Mouse (Mus musculus): ENCODE results near the gene Cyb5r1. TPM values are rescaled to one million over a fixed set of nuclear protein-coding genes. Genes with fewer than 3 reads are reported as not detected.

The Cyb5r1 gene
- total RNA-seq (2018; cell fraction: chromatin; rRNA removed) = 100 to 1,000 TPM in 11 of 26 experiments, 10 to 100 TPM in 15; 21.2 to 150 (median 89.4) TPM
- total RNA-seq (2018; cell fraction: cytosol; rRNA removed) = 10 to 100 TPM; 55.7 to 95.3 (median 82.4) TPM
- total RNA-seq (2018; cell fraction: nucleus; rRNA removed) = 100 to 1,000 TPM in 19 of 26 experiments, 10 to 100 TPM in 7; 47.0 to 168 (median 121) TPM
- 67.3 to 81.1 TPM (median 76.8 TPM) in 3 replicates for polyA plus RNA-seq (2018)

GRCm38 (mm10) chr1:134405509-134406413 is at the start of gene Cyb5r1:
Gene Cyb5r1, plus strand, starts transcription at chr1:134405559.
- peak within 1 kb of the TSS; percentile 87 for H3K27ac ChIP-seq
- H3K4me3 ChIP-seq (ENCODE audit: inconsistent target) = peak within 1 kb of the TSS; percentile 67
- H3K36me3 ChIP-seq (ENCODE audit: inconsistent target) = peaks cover 33% of the 10 kb centered on the region
- 1% methylated on average over 42 of the region's 43 CpGs for WGBS (ENCODE audit: missing documents)
- peaks cover 14% of the 10 kb centered on the region for H3K79me2 ChIP-seq (ENCODE audit: inconsistent target)

- Histone ChIP-seq H3K4me3 (ENCODE audit: inconsistent target) (no peak overlapping the region), H3K27ac (no peak overlapping the region), H3K79me2 (ENCODE audit: inconsistent target) (peaks cover 53% of the 10 kb centered on the region), H3K36me3 (ENCODE audit: inconsistent target) (peaks cover 58% of the 10 kb centered on the region)
- 97% methylated on average over 4 of the region's 4 CpGs for WGBS (ENCODE audit: missing documents)
Measured at GRCm38 (mm10) chr1:134357461-134357860, 47.9 kb upstream of the Cyb5r1 start.

GRCm38 (mm10) chr1:134360656-134361055 is 44.7 kb upstream of the Cyb5r1 start:
- Histone ChIP-seq H3K27ac (peak overlapping the region; percentile 67), H3K36me3 (ENCODE audit: inconsistent target) (peaks cover 35% of the 10 kb centered on the region; the same call in 1 of the 2 replicates), H3K79me2 (ENCODE audit: inconsistent target) (peaks cover 53% of the 10 kb centered on the region), H3K4me3 (ENCODE audit: inconsistent target) (peak overlapping the region; percentile 98)
- 43% methylated on average over 7 of the region's 7 CpGs for WGBS (ENCODE audit: missing documents)

GRCm38 (mm10) chr1:134361195-134361856 is 44.0 kb upstream of the Cyb5r1 start:
- WGBS (ENCODE audit: missing documents) = under 1% methylated on average over 36 of the region's 44 CpGs
- Histone ChIP-seq H3K4me3 (ENCODE audit: inconsistent target) (peak overlapping the region; percentile 98), H3K36me3 (ENCODE audit: inconsistent target) (peaks cover 30% of the 10 kb centered on the region; the same call in 1 of the 2 replicates), H3K27ac (peak overlapping the region; percentile 67), H3K79me2 (ENCODE audit: inconsistent target) (peaks cover 48% of the 10 kb centered on the region)

GRCm38 (mm10) chr1:134361857-134362212 is 43.5 kb upstream of the Cyb5r1 start, which contains the start of gene Tmem183a:
Gene Tmem183a, minus strand, starts transcription at chr1:134361979.
- under 1% methylated on average over 36 of the region's 38 CpGs for WGBS (ENCODE audit: missing documents)
- Histone ChIP-seq H3K4me3 (ENCODE audit: inconsistent target) (peak within 1 kb of the TSS; percentile 98), H3K36me3 (ENCODE audit: inconsistent target) (peaks cover 26% of the 10 kb centered on the region; the same call in 1 of the 2 replicates), H3K27ac (peak within 1 kb of the TSS; percentile 67), H3K79me2 (ENCODE audit: inconsistent target) (peaks cover 44% of the 10 kb centered on the region)

GRCm38 (mm10) chr1:134363194-134363593 is 42.2 kb upstream of the Cyb5r1 start:
- Histone ChIP-seq H3K36me3 (ENCODE audit: inconsistent target) (peaks cover 18% of the 10 kb centered on the region; the same call in 1 of the 2 replicates), H3K27ac (no peak overlapping the region), H3K79me2 (ENCODE audit: inconsistent target) (peaks cover 33% of the 10 kb centered on the region), H3K4me3 (ENCODE audit: inconsistent target) (no peak overlapping the region)
- WGBS (ENCODE audit: missing documents) = 83% methylated on average over 2 of the region's 4 CpGs

- Histone ChIP-seq H3K36me3 (ENCODE audit: inconsistent target) (no peaks in the 10 kb centered on the region), H3K79me2 (ENCODE audit: inconsistent target) (peaks cover 10% of the 10 kb centered on the region), H3K4me3 (ENCODE audit: inconsistent target) (no peak overlapping the region), H3K27ac (no peak overlapping the region)
- WGBS (ENCODE audit: missing documents) = 72% methylated on average over 5 of the region's 5 CpGs
Measured at GRCm38 (mm10) chr1:134365491-134365890, 39.9 kb upstream of the Cyb5r1 start.

- no peaks in the 10 kb centered on the region for H3K79me2 ChIP-seq (ENCODE audit: inconsistent target)
- H3K4me3 ChIP-seq (ENCODE audit: inconsistent target) = no peak overlapping the region
- WGBS (ENCODE audit: missing documents) = 53% methylated on average over 9 of the region's 9 CpGs
- H3K27ac ChIP-seq = no peak overlapping the region
- no peaks in the 10 kb centered on the region for H3K36me3 ChIP-seq (ENCODE audit: inconsistent target)
Measured at GRCm38 (mm10) chr1:134368777-134369337, 36.5 kb upstream of the Cyb5r1 start.

- Histone ChIP-seq H3K27ac (no peak overlapping the region), H3K36me3 (ENCODE audit: inconsistent target) (no peaks in the 10 kb centered on the region), H3K79me2 (ENCODE audit: inconsistent target) (no peaks in the 10 kb centered on the region), H3K4me3 (ENCODE audit: inconsistent target) (no peak overlapping the region)
- WGBS (ENCODE audit: missing documents) = 93% methylated on average over 2 of the region's 2 CpGs
Measured at GRCm38 (mm10) chr1:134374124-134374523, 31.2 kb upstream of the Cyb5r1 start.

- no peaks in the 10 kb centered on the region for H3K36me3 ChIP-seq (ENCODE audit: inconsistent target)
- 95% methylated on average over 2 of the region's 2 CpGs for WGBS (ENCODE audit: missing documents)
- no peak overlapping the region for H3K4me3 ChIP-seq (ENCODE audit: inconsistent target)
- no peaks in the 10 kb centered on the region for H3K79me2 ChIP-seq (ENCODE audit: inconsistent target)
- no peak overlapping the region for H3K27ac ChIP-seq
Measured at GRCm38 (mm10) chr1:134381051-134381450, 24.3 kb upstream of the Cyb5r1 start.

GRCm38 (mm10) chr1:134381795-134382625 is 23.3 kb upstream of the Cyb5r1 start:
- no peak overlapping the region for H3K27ac ChIP-seq
- H3K4me3 ChIP-seq (ENCODE audit: inconsistent target) = no peak overlapping the region; the same call in 1 of the 2 replicates
- no peaks in the 10 kb centered on the region for H3K36me3 ChIP-seq (ENCODE audit: inconsistent target)
- WGBS (ENCODE audit: missing documents) = 10% methylated on average over 19 of the region's 19 CpGs
- no peaks in the 10 kb centered on the region for H3K79me2 ChIP-seq (ENCODE audit: inconsistent target)

- H3K27ac ChIP-seq = no peak overlapping the region
- no peaks in the 10 kb centered on the region for H3K79me2 ChIP-seq (ENCODE audit: inconsistent target)
- no peaks in the 10 kb centered on the region for H3K36me3 ChIP-seq (ENCODE audit: inconsistent target)
- 97% methylated on average over 4 of the region's 4 CpGs for WGBS (ENCODE audit: missing documents)
- no peak overlapping the region for H3K4me3 ChIP-seq (ENCODE audit: inconsistent target)
Measured at GRCm38 (mm10) chr1:134384581-134384980, 20.8 kb upstream of the Cyb5r1 start.

- Histone ChIP-seq H3K4me3 (ENCODE audit: inconsistent target) (no peak overlapping the region), H3K79me2 (ENCODE audit: inconsistent target) (no peaks in the 10 kb centered on the region), H3K27ac (no peak overlapping the region), H3K36me3 (ENCODE audit: inconsistent target) (no peaks in the 10 kb centered on the region)
Measured at GRCm38 (mm10) chr1:134385176-134385575, 20.2 kb upstream of the Cyb5r1 start.

GRCm38 (mm10) chr1:134385666-134386065 is 19.7 kb upstream of the Cyb5r1 start, which contains the start of gene 4933406M09Rik:
Gene 4933406M09Rik, plus strand, starts transcription at chr1:134385940.
- Histone ChIP-seq H3K4me3 (ENCODE audit: inconsistent target) (no peak within 1 kb of the TSS), H3K36me3 (ENCODE audit: inconsistent target) (no peaks in the 10 kb centered on the region), H3K27ac (no peak within 1 kb of the TSS), H3K79me2 (ENCODE audit: inconsistent target) (no peaks in the 10 kb centered on the region)
- WGBS (ENCODE audit: missing documents) = 100% methylated on average over 1 of the region's 1 CpGs
